Mouse (Mus musculus): ENCODE results near the gene Cracr2b. TPM values are rescaled to one million over a fixed set of nuclear protein-coding genes. Genes with fewer than 3 reads are reported as not detected.
A peak's percentile ranks its signal among the peaks of the same experiment; 100 is the strongest.

The Cracr2b gene
- polyA plus RNA-seq, 1 experiment: 15.3 TPM

- no peak for TF ChIP-seq CTCF (conservative IDR thresholded peaks at IDR 0.05; ENCODE audit: insufficient read depth, insufficient read length, low read depth, low read length)
- TF ChIP-seq POLR2A (IDR thresholded peaks at IDR 0.05; ENCODE audit: low read depth, low read length): no peak
- Histone ChIP-seq H3K27me3 (replicated peaks; ENCODE audit: control insufficient read depth, insufficient read depth, low read length) (no peaks in the 10 kb centered on the region), H3K4me3 (ENCODE audit: insufficient read depth, low read depth, low read length) (no peak overlapping the region), H3K4me1 (ENCODE audit: control insufficient read depth, insufficient read depth, low read length) (peaks cover 12% of the 10 kb centered on the region), H3K36me3 (ENCODE audit: control insufficient read depth, insufficient read depth, low read length) (no peaks in the 10 kb centered on the region), H3K27ac (ENCODE audit: insufficient read depth, low read depth, low read length) (no peak overlapping the region)
- DNase-seq: no peak
- 94% methylated on average over 14 of the region's 14 CpGs for WGBS
These were observed 3.7 kb upstream of the Cracr2b start for GRCm38 (mm10) chr7:141457236-141457635.

- DNase-seq: peak; percentile 75
- no peak overlapping the region for H3K27ac ChIP-seq (ENCODE audit: insufficient read depth, low read depth, low read length)
- WGBS: 71% methylated on average over 15 of the region's 15 CpGs
- peaks cover 16% of the 10 kb centered on the region for H3K4me1 ChIP-seq (ENCODE audit: control insufficient read depth, insufficient read depth, low read length)
- TF ChIP-seq CTCF (conservative IDR thresholded peaks at IDR 0.05; ENCODE audit: insufficient read depth, insufficient read length, low read depth, low read length): peak; percentile 63
- no peak for TF ChIP-seq POLR2A (IDR thresholded peaks at IDR 0.05; ENCODE audit: low read depth, low read length)
- H3K4me3 ChIP-seq (ENCODE audit: insufficient read depth, low read depth, low read length): no peak overlapping the region
- no peaks in the 10 kb centered on the region for H3K36me3 ChIP-seq (ENCODE audit: control insufficient read depth, insufficient read depth, low read length)
- no peaks in the 10 kb centered on the region for H3K27me3 ChIP-seq (replicated peaks; ENCODE audit: control insufficient read depth, insufficient read depth, low read length)
These were observed 2.8 kb upstream of the Cracr2b start for GRCm38 (mm10) chr7:141457986-141458660.

GRCm38 (mm10) chr7:141458661-141459060 lies 2.2 kb upstream of the Cracr2b start:
- WGBS: 89% methylated on average over 11 of the region's 11 CpGs
- H3K4me1 ChIP-seq (ENCODE audit: control insufficient read depth, insufficient read depth, low read length): peaks cover 16% of the 10 kb centered on the region
- H3K36me3 ChIP-seq (ENCODE audit: control insufficient read depth, insufficient read depth, low read length): no peaks in the 10 kb centered on the region
- DNase-seq: no peak
- no peaks in the 10 kb centered on the region for H3K27me3 ChIP-seq (replicated peaks; ENCODE audit: control insufficient read depth, insufficient read depth, low read length)
- H3K27ac ChIP-seq (ENCODE audit: insufficient read depth, low read depth, low read length): no peak overlapping the region
- H3K4me3 ChIP-seq (ENCODE audit: insufficient read depth, low read depth, low read length): no peak overlapping the region
- no peak for TF ChIP-seq POLR2A (IDR thresholded peaks at IDR 0.05; ENCODE audit: low read depth, low read length)
- no peak for TF ChIP-seq CTCF (conservative IDR thresholded peaks at IDR 0.05; ENCODE audit: insufficient read depth, insufficient read length, low read depth, low read length)

DNA sequence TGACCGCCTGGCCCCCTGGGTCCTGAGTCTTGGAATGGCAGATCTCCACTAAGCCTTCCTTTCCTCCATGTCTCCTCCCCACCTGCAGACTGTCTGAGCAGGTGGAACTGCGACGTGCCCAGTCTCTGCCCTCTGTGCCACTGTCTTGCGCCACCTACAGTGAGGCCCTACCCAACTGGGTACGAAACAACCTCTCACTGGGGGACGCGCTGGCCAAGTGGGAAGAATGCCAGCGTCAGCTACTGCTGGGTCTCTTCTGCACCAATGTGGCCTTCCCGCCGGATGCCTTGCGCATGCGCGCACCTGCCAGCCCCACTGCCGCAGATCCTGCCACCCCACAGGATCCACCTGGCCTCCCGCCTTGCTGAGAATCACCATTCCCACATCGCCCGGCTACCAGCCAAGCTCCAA lies 1.6 kb upstream of the Cracr2b start:
- WGBS: 89% methylated on average over 17 of the region's 17 CpGs
- Histone ChIP-seq H3K4me3 (ENCODE audit: insufficient read depth, low read depth, low read length) (no peak overlapping the region), H3K27ac (ENCODE audit: insufficient read depth, low read depth, low read length) (no peak overlapping the region), H3K4me1 (ENCODE audit: control insufficient read depth, insufficient read depth, low read length) (peaks cover 16% of the 10 kb centered on the region), H3K27me3 (replicated peaks; ENCODE audit: control insufficient read depth, insufficient read depth, low read length) (no peaks in the 10 kb centered on the region), H3K36me3 (ENCODE audit: control insufficient read depth, insufficient read depth, low read length) (no peaks in the 10 kb centered on the region)
- TF ChIP-seq CTCF (conservative IDR thresholded peaks at IDR 0.05; ENCODE audit: insufficient read depth, insufficient read length, low read depth, low read length) (no peak), POLR2A (IDR thresholded peaks at IDR 0.05; ENCODE audit: low read depth, low read length) (no peak)
- DNase-seq: no peak

- no peak overlapping the region for H3K27ac ChIP-seq (ENCODE audit: insufficient read depth, low read depth, low read length)
These were observed 898 bp upstream of the Cracr2b start for GRCm38 (mm10) chr7:141460001-141460390.

GRCm38 (mm10) chr7:141461521-141462332 lies 833 bp downstream of the Cracr2b start:
- TF ChIP-seq POLR2A (IDR thresholded peaks at IDR 0.05; ENCODE audit: low read depth, low read length) (no peak), CTCF (conservative IDR thresholded peaks at IDR 0.05; ENCODE audit: insufficient read depth, insufficient read length, low read depth, low read length) (no peak; the same call in 1 of the 2 replicates)
- Histone ChIP-seq H3K4me3 (ENCODE audit: insufficient read depth, low read depth, low read length) (peak overlapping the region; percentile 66), H3K27ac (ENCODE audit: insufficient read depth, low read depth, low read length) (peak overlapping the region; percentile 44), H3K4me1 (ENCODE audit: control insufficient read depth, insufficient read depth, low read length) (peaks cover 10% of the 10 kb centered on the region), H3K36me3 (ENCODE audit: control insufficient read depth, insufficient read depth, low read length) (no peaks in the 10 kb centered on the region), H3K27me3 (replicated peaks; ENCODE audit: control insufficient read depth, insufficient read depth, low read length) (no peaks in the 10 kb centered on the region)
- DNase-seq: no peak
- 2% methylated on average over 59 of the region's 59 CpGs for WGBS

More at GRCm38 (mm10) chr7:141460001-141460390, 898 bp upstream of the Cracr2b start:
- H3K4me1 ChIP-seq (ENCODE audit: control insufficient read depth, insufficient read depth, low read length): peaks cover 13% of the 10 kb centered on the region
- no peak for TF ChIP-seq POLR2A (IDR thresholded peaks at IDR 0.05; ENCODE audit: low read depth, low read length)
- TF ChIP-seq CTCF (conservative IDR thresholded peaks at IDR 0.05; ENCODE audit: insufficient read depth, insufficient read length, low read depth, low read length): no peak
- H3K27me3 ChIP-seq (replicated peaks; ENCODE audit: control insufficient read depth, insufficient read depth, low read length): no peaks in the 10 kb centered on the region
- H3K36me3 ChIP-seq (ENCODE audit: control insufficient read depth, insufficient read depth, low read length): no peaks in the 10 kb centered on the region
- no peak for DNase-seq
- WGBS: 58% methylated on average over 5 of the region's 5 CpGs
- no peak overlapping the region for H3K4me3 ChIP-seq (ENCODE audit: insufficient read depth, low read depth, low read length)

GRCm38 (mm10) chr7:141462333-141462821 lies 1.5 kb downstream of the Cracr2b start:
- H3K36me3 ChIP-seq (ENCODE audit: control insufficient read depth, insufficient read depth, low read length): no peaks in the 10 kb centered on the region
- peak overlapping the region; percentile 66 for H3K4me3 ChIP-seq (ENCODE audit: insufficient read depth, low read depth, low read length)
- peak; percentile 88 for DNase-seq
- H3K27me3 ChIP-seq (replicated peaks; ENCODE audit: control insufficient read depth, insufficient read depth, low read length): no peaks in the 10 kb centered on the region
- no peak for TF ChIP-seq POLR2A (IDR thresholded peaks at IDR 0.05; ENCODE audit: low read depth, low read length)
- TF ChIP-seq CTCF (conservative IDR thresholded peaks at IDR 0.05; ENCODE audit: insufficient read depth, insufficient read length, low read depth, low read length): no peak
- H3K27ac ChIP-seq (ENCODE audit: insufficient read depth, low read depth, low read length): peak overlapping the region; percentile 44; the same call in 1 of the 2 replicates
- WGBS: 12% methylated on average over 5 of the region's 5 CpGs
- H3K4me1 ChIP-seq (ENCODE audit: control insufficient read depth, insufficient read depth, low read length): peaks cover 10% of the 10 kb centered on the region

Data from kidney, adult 2 months (tissue).